Mouse (Mus musculus) liver, postnatal 0 days (tissue): ENCODE results near the gene Acy3.

ENCODE experiments used
- CTCF ChIP-seq: sonication (generic); IDR thresholded peaks from 2 replicates; pipeline ENCODE4 v1.5.1; 2016; ENCODE audit warnings: antibody characterized with exemption, low read depth
- EP300 ChIP-seq: IDR thresholded peaks from 2 replicates; pipeline ENCODE4 v1.6.1; 2016; ENCODE audit warnings: antibody characterized with exemption, low read depth, mild to moderate bottlenecking

GRCm38 (mm10) chr19:4005971-4006370 lies 19.6 kb downstream of the Acy3 start:
- TF ChIP-seq CTCF (no peak), EP300 (no peak)
